Mouse (Mus musculus): ENCODE measurements around the gene Btn1a1.

DNA sequence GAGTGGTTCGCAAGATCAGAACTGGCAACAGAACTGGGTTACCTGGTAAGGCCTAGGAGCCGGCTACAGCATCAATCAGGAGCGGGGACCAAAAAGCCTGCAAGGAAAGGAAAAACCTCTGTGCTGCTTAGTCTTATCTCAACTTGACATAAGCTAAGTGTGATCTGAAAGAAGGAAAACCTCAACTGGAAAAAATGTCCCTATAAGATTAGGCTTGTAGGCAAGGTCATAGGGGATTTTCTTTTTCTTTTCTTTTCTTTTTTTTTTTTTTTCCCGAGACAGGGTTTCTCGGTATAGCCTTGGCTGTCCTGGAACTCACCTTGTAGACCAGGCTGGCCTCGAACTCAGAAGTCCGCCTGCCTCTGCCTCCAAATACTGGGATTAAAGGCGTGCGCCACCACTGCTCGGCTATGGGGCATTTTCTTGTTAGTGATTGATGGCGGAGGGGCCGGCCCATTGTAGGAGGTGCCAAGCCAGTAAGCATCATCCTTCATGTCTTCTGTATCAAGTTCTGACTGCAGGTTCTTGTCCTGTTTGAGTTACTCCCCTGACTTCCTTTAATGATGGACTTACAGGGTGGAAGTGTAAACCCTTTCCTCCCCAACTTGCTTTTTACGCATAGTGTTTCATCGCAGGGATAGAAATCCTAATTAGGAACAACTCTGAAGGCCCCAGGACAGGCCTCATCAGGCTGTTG lies 41.3 kb upstream of the Btn1a1 start:
- no peak for TF ChIP-seq POLR2A (IDR thresholded peaks at IDR 0.05; ENCODE audit: borderline replicate concordance, extremely low read depth, insufficient read depth, insufficient read length, poor library complexity, severe bottlenecking)
- TF ChIP-seq CTCF (IDR thresholded peaks at IDR 0.05; ENCODE audit: borderline replicate concordance, extremely low read depth, insufficient read depth, insufficient read length) = no peak
